Mouse (Mus musculus) lung, embryonic 15.5 days (tissue): Measurements from ENCODE around the gene Cd151. TPM values are rescaled to one million over a fixed set of nuclear protein-coding genes. Genes with fewer than 3 reads are reported as not detected.

Experiments
- ATAC-seq: fragments of 200-750 bp; cut with Nextera tagmentation; 2 replicates; pipeline ENCODE4 v1.8.0; 2017; ENCODE audit warnings: moderate number of reproducible peaks, borderline replicate concordance; ENCODE audit not compliant: low FRiP score, low TSS enrichment; ENCODE audit errors: extremely low read depth
- H3K27ac ChIP-seq: fragments of 300-500 bp; sonication (generic); 2 replicates; pipeline ENCODE4 v1.5.1; 2015; ENCODE audit warnings: moderate library complexity, mild to moderate bottlenecking, inconsistent platforms
- H3K27me3 ChIP-seq: fragments of 300-500 bp; sonication (generic); 2 replicates; pipeline ENCODE4 v1.6.1; 2015; ENCODE audit warnings: inconsistent platforms
- H3K36me3 ChIP-seq: fragments of 300-500 bp; sonication (generic); 2 replicates; pipeline ENCODE4 v1.6.1; 2015; ENCODE audit warnings: inconsistent platforms
- H3K4me1 ChIP-seq: fragments of 300-500 bp; sonication (generic); 2 replicates; pipeline ENCODE4 v1.6.1; 2015; ENCODE audit warnings: inconsistent platforms
- H3K4me2 ChIP-seq: fragments of 300-500 bp; sonication (generic); 2 replicates; pipeline ENCODE4 v1.6.1; 2015; ENCODE audit warnings: inconsistent platforms, mild to moderate bottlenecking, moderate library complexity
- H3K4me3 ChIP-seq: fragments of 300-500 bp; sonication (generic); 2 replicates; pipeline ENCODE4 v1.5.1; 2015; ENCODE audit warnings: mild to moderate bottlenecking, inconsistent platforms
- H3K9ac ChIP-seq: fragments of 300-500 bp; sonication (generic); 2 replicates; pipeline ENCODE4 v1.6.1; 2015; ENCODE audit warnings: inconsistent platforms
- H3K9me3 ChIP-seq: fragments of 300-500 bp; sonication (generic); 2 replicates; pipeline ENCODE4 v1.6.1; 2016; ENCODE audit warnings: inconsistent platforms
- WGBS: fragments of 180-500 bp; shearing (Covaris S2); methylation state at CpG from one replicate; pipeline ENCODE4 v1.1.7; 2015; 5-methylcytosine and 5-hydroxymethylcytosine counted together
- polyA plus RNA-seq: library from polyadenylated mRNA; unstranded; fragments of >200 nt; fragmentation: Nextera tagmentation; extraction: Ambion mirVana; gene quantifications from 2 replicates; pipeline ENCODE4 v1.2.1, GENCODE M21; 2015

Gene Cd151
- polyA plus RNA-seq, 1 experiment from 2014 or later: 30.7 TPM

- H3K27me3 ChIP-seq: no peaks in the 10 kb centered on the region
- no peak overlapping the region for H3K27ac ChIP-seq
- H3K9ac ChIP-seq: no peak overlapping the region
- ATAC-seq: no peak
- WGBS: 86% methylated on average over 4 of the region's 4 CpGs
- peaks cover 13% of the 10 kb centered on the region; the same call in 1 of the 2 replicates for H3K36me3 ChIP-seq
- H3K9me3 ChIP-seq: no peaks in the 10 kb centered on the region
- H3K4me3 ChIP-seq: no peak overlapping the region
- H3K4me2 ChIP-seq: no peak overlapping the region
- no peaks in the 10 kb centered on the region for H3K4me1 ChIP-seq
Measured at GRCm38 (mm10) chr7:141517638-141518037, 50.4 kb downstream of the Cd151 start.

DNA sequence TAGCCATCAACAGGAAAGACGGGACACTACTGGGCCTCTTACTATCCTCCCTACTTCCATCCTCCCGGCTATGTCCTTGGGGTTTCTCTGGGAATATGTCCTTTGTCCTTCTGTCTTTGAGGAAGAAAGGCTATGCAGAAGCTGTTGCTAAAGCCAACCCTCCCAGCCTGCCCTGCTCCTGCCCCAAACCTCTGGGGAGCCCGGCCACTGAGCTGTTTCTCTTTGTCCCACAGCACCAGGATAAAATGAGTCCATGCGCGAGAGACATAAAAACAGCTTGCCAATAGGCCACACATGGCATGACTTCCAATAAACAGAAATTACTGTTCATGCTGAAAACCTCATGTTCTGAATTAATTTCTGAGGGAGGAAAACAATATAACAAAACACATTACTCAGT lies 51.1 kb downstream of the Cd151 start:
- no peak for ATAC-seq
- H3K27me3 ChIP-seq: no peaks in the 10 kb centered on the region
- no peak overlapping the region for H3K4me2 ChIP-seq
- H3K9ac ChIP-seq: no peak overlapping the region
- no peak overlapping the region for H3K4me3 ChIP-seq
- H3K36me3 ChIP-seq: peaks cover 13% of the 10 kb centered on the region; the same call in 1 of the 2 replicates
- no peaks in the 10 kb centered on the region for H3K9me3 ChIP-seq
- H3K4me1 ChIP-seq: no peaks in the 10 kb centered on the region
- WGBS: 88% methylated on average over 5 of the region's 5 CpGs
- no peak overlapping the region for H3K27ac ChIP-seq

- no peak for ATAC-seq
- WGBS: 72% methylated on average over 3 of the region's 3 CpGs
- no peaks in the 10 kb centered on the region for H3K9me3 ChIP-seq
- H3K27ac ChIP-seq: no peak overlapping the region
- no peak overlapping the region for H3K9ac ChIP-seq
- no peaks in the 10 kb centered on the region for H3K4me1 ChIP-seq
- peaks cover 13% of the 10 kb centered on the region; the same call in 1 of the 2 replicates for H3K36me3 ChIP-seq
- no peak overlapping the region for H3K4me3 ChIP-seq
- no peaks in the 10 kb centered on the region for H3K27me3 ChIP-seq
- H3K4me2 ChIP-seq: no peak overlapping the region
Measured at GRCm38 (mm10) chr7:141518926-141519325, 51.7 kb downstream of the Cd151 start.

DNA sequence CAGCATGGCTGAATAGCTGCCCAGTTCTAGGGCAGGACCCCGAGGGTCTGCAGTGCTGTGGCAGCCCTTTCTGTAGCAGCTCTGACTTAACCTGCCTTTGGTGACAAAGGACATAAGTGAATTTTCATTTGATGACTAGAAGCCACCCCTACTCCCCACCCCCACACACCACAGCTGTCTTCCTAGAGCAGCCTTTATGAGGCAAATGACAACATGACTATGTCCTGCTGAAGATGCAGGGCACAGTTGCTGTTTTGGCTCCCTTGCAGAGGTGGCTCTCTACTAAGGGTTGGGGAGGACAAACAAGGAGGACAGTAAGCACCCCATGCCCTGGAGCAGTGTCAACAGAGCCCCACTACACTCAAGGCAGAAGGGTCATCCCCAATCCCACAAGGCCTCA lies 52.6 kb downstream of the Cd151 start:
- H3K4me2 ChIP-seq: no peak overlapping the region
- no peak overlapping the region for H3K4me3 ChIP-seq
- no peak overlapping the region for H3K27ac ChIP-seq
- ATAC-seq: no peak
- no peaks in the 10 kb centered on the region for H3K9me3 ChIP-seq
- WGBS: 78% methylated on average over 1 of the region's 1 CpGs
- peaks cover 13% of the 10 kb centered on the region; the same call in 1 of the 2 replicates for H3K36me3 ChIP-seq
- H3K4me1 ChIP-seq: no peaks in the 10 kb centered on the region
- H3K9ac ChIP-seq: no peak overlapping the region
- no peaks in the 10 kb centered on the region for H3K27me3 ChIP-seq

Other genes with a start within 250 kb of the Cd151 start
- gene Phrf1, start 238.6 kb upstream of the Cd151 start, polyA plus RNA-seq: 71.8 and 71.9 TPM in 2 replicates
- gene Irf7, start 200.9 kb upstream of the Cd151 start, polyA plus RNA-seq: 3.0 and 4.6 TPM in 2 replicates
- gene Cdhr5, start 190.6 kb upstream of the Cd151 start, polyA plus RNA-seq: not detected in 2 replicates
- 2.3 and 2.6 TPM in 2 replicates for gene Sct, start 188.3 kb upstream of the Cd151 start, polyA plus RNA-seq
- gene Drd4, start 175.4 kb upstream of the Cd151 start, polyA plus RNA-seq: 0.49 and 0.57 TPM in 2 replicates
- gene Deaf1, start 139.7 kb upstream of the Cd151 start, polyA plus RNA-seq: 56.0 and 56.2 TPM in 2 replicates
- gene Tmem80, start 139.7 kb upstream of the Cd151 start, polyA plus RNA-seq: 42.3 and 45.8 TPM in 2 replicates
- gene Eps8l2, start 128.5 kb upstream of the Cd151 start, polyA plus RNA-seq: 29.1 and 29.8 TPM in 2 replicates
- 281 and 293 TPM in 2 replicates for gene Taldo1, start 75.2 kb upstream of the Cd151 start, polyA plus RNA-seq
- gene Gatd1, start 53.3 kb upstream of the Cd151 start, polyA plus RNA-seq: 50.8 and 51.8 TPM in 2 replicates
- 0.52 and 0.90 TPM in 2 replicates for gene Cend1, start 37.9 kb upstream of the Cd151 start, polyA plus RNA-seq
- gene Slc25a22, start 29.5 kb upstream of the Cd151 start, polyA plus RNA-seq: 24.9 and 25.1 TPM in 2 replicates
- gene Pidd1, start 23.4 kb upstream of the Cd151 start, polyA plus RNA-seq: 14.4 and 15.8 TPM in 2 replicates
- gene Rplp2, start 20.0 kb upstream of the Cd151 start, polyA plus RNA-seq: 1,155 and 1,294 TPM in 2 replicates
- gene Pnpla2, start 12.2 kb upstream of the Cd151 start, polyA plus RNA-seq: 35.9 and 41.6 TPM in 2 replicates
- 35.6 and 40.8 TPM in 2 replicates for gene Cracr2b, start 6.3 kb upstream of the Cd151 start, polyA plus RNA-seq
- gene Polr2l, start 7.7 kb downstream of the Cd151 start, polyA plus RNA-seq: 66.9 and 69.2 TPM in 2 replicates
- gene Tspan4, start 7.8 kb downstream of the Cd151 start, polyA plus RNA-seq: 96.9 and 100 TPM in 2 replicates
- gene Chid1, start 72.5 kb downstream of the Cd151 start, polyA plus RNA-seq: 39.5 and 40.9 TPM in 2 replicates
- 69.1 and 73.4 TPM in 2 replicates for gene Ap2a2, start 94.8 kb downstream of the Cd151 start, polyA plus RNA-seq
- 0.07 and 0.11 TPM in 2 replicates for gene Muc6, start 187.9 kb downstream of the Cd151 start, polyA plus RNA-seq
- 0.08 and 0.37 TPM in 2 replicates for gene Muc2, start 222.9 kb downstream of the Cd151 start, polyA plus RNA-seq